19 mouse cellular contexts compared by ENCODE assay signal in the genomic region with DNA sequence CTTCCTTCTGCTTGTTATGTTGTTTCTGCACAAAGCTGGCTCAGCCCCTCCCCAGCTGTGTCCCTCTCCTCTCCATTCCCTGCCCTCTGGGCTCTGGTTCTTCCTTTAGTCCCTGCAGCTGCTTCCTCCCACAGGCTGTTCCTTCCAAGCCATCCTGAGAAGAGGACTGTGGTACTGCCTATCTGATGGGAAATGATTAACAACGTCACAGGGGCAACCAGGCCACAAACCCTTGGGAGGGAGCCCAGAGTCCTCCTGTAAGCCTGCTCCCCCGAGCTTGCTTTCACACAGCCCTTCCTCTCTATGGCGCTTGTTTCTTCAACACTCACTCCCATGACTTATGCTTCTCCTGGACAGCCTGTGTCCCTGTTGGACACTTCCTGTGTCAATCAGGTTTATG. TPM values are rescaled to one million over a fixed set of nuclear protein-coding genes. Genes with fewer than 3 reads are reported as not detected.
DNase-seq lines count a peak whose midpoint lies in the region; ATAC-seq and TF ChIP-seq lines count a peak whose summit lies in the region.
"Had no signal": no experiment of that assay in that cellular context is flagged by ENCODE, and none has a peak within 500 bp of the region (broad histone marks: within the 10 kb centered on the region; RNA-seq: fewer than 3 reads in every experiment).

No protein-coding gene starts in this region.

- no peaks in the 10 kb centered on the region for H3K9me3 ChIP-seq in lung, embryonic 14.5 days (ENCODE audit: low read depth, low read length)
- H3K9me3 ChIP-seq in kidney, embryonic 15.5 days (replicated peaks), result no peaks in the 10 kb centered on the region
- no peaks in the 10 kb centered on the region for H3K9me3 ChIP-seq in limb, embryonic 12.5 days
- H3K9me3 ChIP-seq: embryonic facial prominence, embryonic 15.5 days; forebrain, embryonic 15.5 days; heart, embryonic 15.5 days; limb, embryonic 13.5 days; stomach, embryonic 15.5 days had no signal

- no peak overlapping the region for H3K4me3 ChIP-seq in lung, embryonic 14.5 days (ENCODE audit: low read depth, low read length)
- H3K4me3 ChIP-seq in lung, adult 2 months (replicated peaks; ENCODE audit: extremely low read depth, low read depth, low read length), result no peak overlapping the region
- H3K4me3 ChIP-seq in kidney, embryonic 15.5 days (replicated peaks), result no peak overlapping the region
- H3K4me3 ChIP-seq in limb, embryonic 12.5 days (replicated peaks), result no peak overlapping the region
- H3K4me3 ChIP-seq: embryonic facial prominence, embryonic 15.5 days; forebrain, embryonic 15.5 days; heart, embryonic 15.5 days; limb, embryonic 13.5 days; stomach, embryonic 15.5 days had no signal

- 23% methylated on average over 3 of the region's 3 CpGs for WGBS in lung, embryonic 14.5 days
- WGBS in lung, adult 2 months, result 31% methylated on average over 3 of the region's 3 CpGs
- 18% methylated on average over 3 of the region's 3 CpGs for WGBS in kidney, embryonic 15.5 days
- 52% methylated on average over 3 of the region's 3 CpGs for WGBS in limb, embryonic 12.5 days

- no peak for TF ChIP-seq POLR2A in lung, adult 2 months (IDR thresholded peaks at IDR 0.05; ENCODE audit: borderline replicate concordance, extremely low read depth, low read depth, low read length)

- ATAC-seq in lung, embryonic 14.5 days (ENCODE audit: insufficient read depth), result peak; percentile 68; the same call in 1 of the 2 replicates
- peak; percentile 73 for ATAC-seq in kidney, embryonic 15.5 days (replicated peaks; ENCODE audit: low FRiP score)
- no peak for ATAC-seq in limb, embryonic 12.5 days (ENCODE audit: insufficient number of reproducible peaks, insufficient read depth, low FRiP score, low TSS enrichment, low read depth)
- ATAC-seq: forebrain, embryonic 15.5 days; hindbrain, postnatal 0 days; liver, postnatal 0 days had no signal

- H3K27ac ChIP-seq in lung, embryonic 14.5 days (ENCODE audit: low read depth), result no peak overlapping the region
- H3K27ac ChIP-seq in kidney, embryonic 15.5 days, result peak overlapping the region; percentile 22; the same call in 1 of the 2 replicates
- H3K27ac ChIP-seq in limb, embryonic 12.5 days, result peak overlapping the region; percentile 35; the same call in 1 of the 2 replicates
- H3K27ac ChIP-seq: embryonic facial prominence, embryonic 15.5 days; forebrain, embryonic 15.5 days; heart, embryonic 15.5 days; hindbrain, postnatal 0 days; limb, embryonic 13.5 days; macrophage; stomach, embryonic 15.5 days had no signal

- H3K4me2 ChIP-seq in lung, embryonic 14.5 days, result no peak overlapping the region
- no peak overlapping the region for H3K4me2 ChIP-seq in kidney, embryonic 15.5 days
- H3K4me2 ChIP-seq in limb, embryonic 12.5 days, result no peak overlapping the region
- H3K4me2 ChIP-seq: embryonic facial prominence, embryonic 15.5 days; forebrain, embryonic 15.5 days; heart, embryonic 15.5 days; limb, embryonic 13.5 days; stomach, embryonic 15.5 days had no signal

- no peak for TF ChIP-seq CTCF in lung, embryonic 14.5 days (IDR thresholded peaks at IDR 0.05; ENCODE audit: low read depth)
- no peak for TF ChIP-seq CTCF in lung, adult 2 months (IDR thresholded peaks at IDR 0.05; ENCODE audit: insufficient read depth, low read length)

- H3K36me3 ChIP-seq in lung, embryonic 14.5 days (ENCODE audit: insufficient read depth), result no peaks in the 10 kb centered on the region
- H3K36me3 ChIP-seq in kidney, embryonic 15.5 days, result no peaks in the 10 kb centered on the region
- no peaks in the 10 kb centered on the region for H3K36me3 ChIP-seq in limb, embryonic 12.5 days
- H3K36me3 ChIP-seq: embryonic facial prominence, embryonic 15.5 days; forebrain, embryonic 15.5 days; heart, embryonic 15.5 days; limb, embryonic 13.5 days; stomach, embryonic 15.5 days had no signal

- H3K27me3 ChIP-seq in lung, embryonic 14.5 days (ENCODE audit: insufficient read depth, low read length), result no peaks in the 10 kb centered on the region
- no peaks in the 10 kb centered on the region for H3K27me3 ChIP-seq in kidney, embryonic 15.5 days
- H3K27me3 ChIP-seq in limb, embryonic 12.5 days, result no peaks in the 10 kb centered on the region
- H3K27me3 ChIP-seq: embryonic facial prominence, embryonic 15.5 days; forebrain, embryonic 15.5 days; heart, embryonic 15.5 days; limb, embryonic 13.5 days; stomach, embryonic 15.5 days had no signal

- H3K9ac ChIP-seq in lung, embryonic 14.5 days, result no peak overlapping the region
- H3K9ac ChIP-seq in kidney, embryonic 15.5 days, result no peak overlapping the region
- H3K9ac ChIP-seq in limb, embryonic 12.5 days (replicated peaks), result no peak overlapping the region
- H3K9ac ChIP-seq: embryonic facial prominence, embryonic 15.5 days; forebrain, embryonic 15.5 days; heart, embryonic 15.5 days; limb, embryonic 13.5 days; liver, postnatal 0 days; stomach, embryonic 15.5 days had no signal

- no peaks in the 10 kb centered on the region for H3K4me1 ChIP-seq in lung, embryonic 14.5 days (ENCODE audit: insufficient read depth)
- H3K4me1 ChIP-seq in lung, adult 2 months (ENCODE audit: control insufficient read depth, insufficient read depth, low read length), result no peaks in the 10 kb centered on the region
- H3K4me1 ChIP-seq in kidney, embryonic 15.5 days, result peaks cover 11% of the 10 kb centered on the region
- peaks cover 6% of the 10 kb centered on the region for H3K4me1 ChIP-seq in limb, embryonic 12.5 days (replicated peaks)
- H3K4me1 ChIP-seq: embryonic facial prominence, embryonic 15.5 days; forebrain, embryonic 15.5 days; heart, embryonic 15.5 days; stomach, embryonic 15.5 days had no signal

- DNase-seq in lung, embryonic 14.5 days, result no peak
- DNase-seq in lung, adult 2 months, result no peak
- DNase-seq in adipocyte (ENCODE audit: low spot score), result peak; percentile 21
- no peak for DNase-seq in thymus, postnatal 14 days
- DNase-seq in cerebellum, postnatal 25 days, result no peak
- DNase-seq: adrenal gland, adult 8-10 months; cerebellum, adult 9-11 months; gastrocnemius, postnatal 14 days; liver, postnatal 0 days; thymus, postnatal 25 days had no signal

RNA-seq across cellular contexts. Expression of a gene that starts 16.7 kb away (rescaled TPM):
- polyA plus RNA-seq in lung, embryonic 14.5 days (2014; fragmentation: Nextera tagmentation; extraction: Ambion mirVana), result 1.5 and 1.7 TPM in 2 replicates
- polyA plus RNA-seq in lung, adult 2 months (2012; rRNA removed), result 1.8 and 2.1 TPM in 2 replicates
- 2.2 and 2.8 TPM in 2 replicates for polyA plus RNA-seq in kidney, embryonic 15.5 days (2015; fragmentation: Nextera tagmentation; extraction: Ambion mirVana)
- 1.3 and 1.8 TPM in 2 replicates for polyA plus RNA-seq in limb, embryonic 12.5 days (2016; fragmentation: Nextera tagmentation; extraction: Ambion mirVana)
- polyA plus RNA-seq: macrophage had no signal
